8 mouse cellular contexts compared by ENCODE assay signal in the genomic region with DNA sequence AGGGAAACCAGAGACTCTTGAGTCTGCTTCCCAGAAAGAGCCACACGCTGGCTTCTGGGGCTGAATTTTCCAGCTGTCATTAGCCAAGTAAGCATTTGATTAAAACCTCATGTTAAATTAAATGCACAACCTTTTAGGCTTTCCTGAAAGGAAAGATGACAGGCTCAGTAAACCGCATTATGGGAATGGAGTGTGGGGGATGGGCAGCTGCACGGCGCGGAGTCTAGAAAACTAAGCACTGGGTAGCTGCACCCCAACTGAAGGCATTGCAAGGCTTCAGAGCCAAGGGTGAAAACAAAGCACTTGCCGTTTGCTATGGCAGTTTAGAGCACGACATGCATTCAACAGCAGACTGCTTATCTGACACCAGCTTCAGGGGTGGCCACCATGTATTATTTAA. TPM values are rescaled to one million over a fixed set of nuclear protein-coding genes. Genes with fewer than 3 reads are reported as not detected.
DNase-seq lines count a peak whose midpoint lies in the region; ATAC-seq lines count a peak whose summit lies in the region.

No protein-coding gene starts in this region.

- H3K4me1 ChIP-seq in limb, embryonic 12.5 days (replicated peaks) = peaks cover 59% of the 10 kb centered on the region
- H3K4me1 ChIP-seq in stomach, embryonic 14.5 days (ENCODE audit: control insufficient read depth, insufficient read depth, low read length) = peaks cover 22% of the 10 kb centered on the region

- H3K9me3 ChIP-seq in limb, embryonic 12.5 days = no peaks in the 10 kb centered on the region
- H3K9me3 ChIP-seq in stomach, embryonic 14.5 days (ENCODE audit: control insufficient read depth, low read depth, low read length) = no peaks in the 10 kb centered on the region

- peak overlapping the region; percentile 83 for H3K9ac ChIP-seq in limb, embryonic 12.5 days (replicated peaks)
- no peak overlapping the region for H3K9ac ChIP-seq in stomach, embryonic 14.5 days (replicated peaks; ENCODE audit: low read depth, low read length)

- peak overlapping the region; percentile 94 for H3K4me2 ChIP-seq in limb, embryonic 12.5 days
- H3K4me2 ChIP-seq in stomach, embryonic 14.5 days (replicated peaks; ENCODE audit: low read depth, low read length) = peak overlapping the region; percentile 97

- H3K4me3 ChIP-seq in limb, embryonic 12.5 days (replicated peaks) = peak overlapping the region; percentile 82
- peak overlapping the region; percentile 58 for H3K4me3 ChIP-seq in stomach, embryonic 14.5 days (ENCODE audit: low read depth, low read length)

- peaks cover 4% of the 10 kb centered on the region; the same call in 1 of the 2 replicates for H3K27me3 ChIP-seq in limb, embryonic 12.5 days
- H3K27me3 ChIP-seq in stomach, embryonic 14.5 days (ENCODE audit: control insufficient read depth, insufficient read depth, low read length) = no peaks in the 10 kb centered on the region

- 9% methylated on average over 7 of the region's 7 CpGs for WGBS in limb, embryonic 12.5 days
- 12% methylated on average over 7 of the region's 7 CpGs for WGBS in stomach, embryonic 14.5 days

- intact Hi-C loops in gastrocnemius, postnatal 14 days (cut with DNase I; ENCODE audit: low total_unique reads) = no loop called here

- no peak for ATAC-seq in CD4-positive, CD25-positive, alpha-beta regulatory T cell, adult 4 months
- no peak for ATAC-seq in limb, embryonic 12.5 days (ENCODE audit: insufficient number of reproducible peaks, insufficient read depth, low FRiP score, low TSS enrichment, low read depth)
- ATAC-seq in stomach, embryonic 14.5 days (ENCODE audit: insufficient number of reproducible peaks, insufficient read depth, low FRiP score, low read depth) = no peak
- no peak for ATAC-seq in monocyte, adult 5-6 weeks (replicated peaks; ENCODE audit: insufficient number of reproducible peaks, low FRiP score, low TSS enrichment, poor library complexity, severe bottlenecking)

- H3K27ac ChIP-seq in limb, embryonic 12.5 days = 0 out of 2 replicates have a peak overlapping the region, but pooled peaks have one; percentile 17
- H3K27ac ChIP-seq in stomach, embryonic 14.5 days (ENCODE audit: low read length) = no peak overlapping the region

- peak; percentile 38 for DNase-seq in CD4-positive, CD25-positive, alpha-beta regulatory T cell, adult 2 months (ENCODE audit: low read depth, low spot score)
- peak; percentile 13 for DNase-seq in lung, postnatal 14 days
- DNase-seq in lung, adult 18-20 months = no peak
- DNase-seq in gastrocnemius, postnatal 14 days = no peak

- no peaks in the 10 kb centered on the region for H3K36me3 ChIP-seq in limb, embryonic 12.5 days
- no peaks in the 10 kb centered on the region for H3K36me3 ChIP-seq in stomach, embryonic 14.5 days (ENCODE audit: control insufficient read depth, insufficient read depth, low read length)

RNA-seq across cellular contexts. Expression of a gene that starts 2.1 kb away (rescaled TPM):
- polyA plus RNA-seq in CD4-positive, CD25-positive, alpha-beta regulatory T cell, adult 4 months (2017; shearing (Covaris generic)) = 1 to 10 TPM; 6.1 to 9.8 TPM
- 19.6 and 21.5 TPM in 2 replicates for polyA plus RNA-seq in limb, embryonic 12.5 days (2016; fragmentation: Nextera tagmentation; extraction: Ambion mirVana)
- polyA plus RNA-seq in stomach, embryonic 14.5 days (2014; fragmentation: Nextera tagmentation; extraction: Ambion mirVana) = 4.0 and 4.4 TPM in 2 replicates
- total RNA-seq in gastrocnemius, postnatal 14 days (2021) = 1 to 10 TPM; 4.9 to 6.8 TPM
- total RNA-seq in monocyte, adult 5-6 weeks (2017) = 6.0 to 16.5 TPM (median 9.1 TPM) in 3 replicates

Comparison
In these comparisons a context has a peak if more than half of its experiments do, and no peak if none do; other contexts are left out.
1. DNase-seq: peak in CD4-positive, CD25-positive, alpha-beta regulatory T cell, adult 2 months (single experiment) and lung, postnatal 14 days (single experiment); none in lung, adult 18-20 months (0 of 2) and gastrocnemius, postnatal 14 days (single experiment).